Mouse (Mus musculus) kidney, adult 9 months (tissue): ENCODE data around the gene Mcm7.
"Not testable (repeated sequence)": the region's sequence is repeated elsewhere in the genome, so short reads cannot be mapped to it uniquely, and the experiment has no call there.

Experiments used
- DNase-seq: peaks from one replicate; pipeline ENCODE4 v3.0.0; 2022

Mcm7 gene

GRCm38 (mm10) chr5:138171695-138172491 lies at the start of gene Mcm7, which contains the start of gene Ap4m1:
TSS of gene Mcm7 (minus strand) at chr5:138172422.
TSS of gene Ap4m1 (plus strand) at chr5:138172002.
- peak; percentile 99 for DNase-seq

- peak; percentile 22 for DNase-seq
Observed at GRCm38 (mm10) chr5:138219864-138220263, 47.6 kb upstream of the Mcm7 start.

- not testable (repeated sequence) for DNase-seq
Observed at GRCm38 (mm10) chr5:138216632-138217031, 44.4 kb upstream of the Mcm7 start.

- DNase-seq: no peak
Observed at GRCm38 (mm10) chr5:138207873-138208272, 35.7 kb upstream of the Mcm7 start.

- no peak for DNase-seq
Observed at GRCm38 (mm10) chr5:138207253-138207652, 35.0 kb upstream of the Mcm7 start.

- DNase-seq: no peak
Observed at GRCm38 (mm10) chr5:138202086-138202485, 29.9 kb upstream of the Mcm7 start.

- DNase-seq: peak; percentile 41
Observed at GRCm38 (mm10) chr5:138199576-138199975, 27.4 kb upstream of the Mcm7 start.

- no peak for DNase-seq
Observed at GRCm38 (mm10) chr5:138195463-138195862, 23.2 kb upstream of the Mcm7 start.

- no peak for DNase-seq
Observed at GRCm38 (mm10) chr5:138194755-138195345, 22.6 kb upstream of the Mcm7 start.

GRCm38 (mm10) chr5:138193771-138194727 lies 21.8 kb upstream of the Mcm7 start, which contains the start of gene Mblac1:
TSS of gene Mblac1 (plus strand) at chr5:138194314.
- DNase-seq: peak; percentile 94

- peak; percentile 87 for DNase-seq
Observed at GRCm38 (mm10) chr5:138187661-138188306, 15.6 kb upstream of the Mcm7 start.

- peak; percentile 91 for DNase-seq
Observed at GRCm38 (mm10) chr5:138186950-138187638, 14.9 kb upstream of the Mcm7 start, which contains the start of the genes Taf6 and Cnpy4. TSS of gene Taf6 (minus strand) at chr5:138187451. TSS of gene Cnpy4 (plus strand) at chr5:138187485.

GRCm38 (mm10) chr5:138173217-138173616 lies 995 bp upstream of the Mcm7 start:
- DNase-seq: no peak

GRCm38 (mm10) chr5:138170936-138171561 lies 1.2 kb downstream of the Mcm7 start:
- peak; percentile 98 for DNase-seq

GRCm38 (mm10) chr5:138165594-138165993 lies 6.6 kb downstream of the Mcm7 start:
- no peak for DNase-seq

GRCm38 (mm10) chr5:138163610-138164009 lies 8.6 kb downstream of the Mcm7 start:
- no peak for DNase-seq

GRCm38 (mm10) chr5:138163046-138163445 lies 9.2 kb downstream of the Mcm7 start:
- no peak for DNase-seq

- peak; percentile 95 for DNase-seq
Observed at GRCm38 (mm10) chr5:138160842-138161665, 11.2 kb downstream of the Mcm7 start, which contains the start of gene Cops6. TSS of gene Cops6 (plus strand) at chr5:138161071.

GRCm38 (mm10) chr5:138160224-138160762 lies 11.9 kb downstream of the Mcm7 start:
- no peak for DNase-seq

- peak; percentile 98 for DNase-seq
Observed at GRCm38 (mm10) chr5:138155443-138155976, 16.7 kb downstream of the Mcm7 start, which contains the start of gene Zfp113. TSS of gene Zfp113 (minus strand) at chr5:138155744.
